Mouse (Mus musculus): ENCODE results near the gene Mpp6.

GRCm38 (mm10) chr6:50149378-50149777, 39.3 kb downstream of the Mpp6 start:
- TF ChIP-seq POLR2A (IDR thresholded peaks at IDR 0.05; ENCODE audit: control insufficient read depth, low read depth, low read length) (no peak), CTCF (IDR thresholded peaks at IDR 0.05; ENCODE audit: control insufficient read depth, insufficient read depth, insufficient replicate concordance, low read depth, low read length) (no peak)
